Comparison of ENCODE assay signal across 36 mouse cellular contexts in genomic region chr1:92646111-92646510, GRCm38 (mm10). TPM values are rescaled to one million over a fixed set of nuclear protein-coding genes. Genes with fewer than 3 reads are reported as not detected.
"Had no signal": no experiment of that assay in that cellular context is flagged by ENCODE, and none has a peak within 500 bp of the region (broad histone marks: within the 10 kb centered on the region; RNA-seq: fewer than 3 reads in every experiment).

No protein-coding gene starts in this region.

- H3K4me2 ChIP-seq: heart, embryonic 12.5 days; hindbrain, embryonic 12.5 days; hindbrain, embryonic 14.5 days; intestine, embryonic 15.5 days; limb, embryonic 12.5 days had no signal

- ATAC-seq: hindbrain, embryonic 16.5 days; inflammation-experienced regulatory T-cells, adult 6 months; intestine, embryonic 15.5 days; intestine, postnatal 0 days had no signal

- H3K36me3 ChIP-seq: heart, embryonic 12.5 days; hindbrain, embryonic 10.5 days; hindbrain, embryonic 12.5 days; intestine, embryonic 15.5 days; limb, embryonic 10.5 days; limb, embryonic 12.5 days had no signal

- H3K27me3 ChIP-seq: intestine, embryonic 15.5 days had no signal

- H3K4me3 ChIP-seq: gastrocnemius, adult 2 months; heart, embryonic 12.5 days; hindbrain, embryonic 10.5 days; hindbrain, embryonic 12.5 days; intestine, embryonic 15.5 days; layer of hippocampus, adult 2 months; left cerebral cortex, adult 2 months; limb, embryonic 10.5 days; limb, embryonic 12.5 days had no signal

- H3K9me3 ChIP-seq: heart, embryonic 12.5 days; hindbrain, embryonic 10.5 days; hindbrain, embryonic 12.5 days; intestine, embryonic 15.5 days; limb, embryonic 10.5 days; limb, embryonic 12.5 days had no signal

- H3K27ac ChIP-seq: gastrocnemius, adult 2 months; hindbrain, embryonic 10.5 days; hindbrain, embryonic 12.5 days; hindbrain, embryonic 14.5 days; intestine, embryonic 15.5 days; layer of hippocampus, adult 2 months; left cerebral cortex, adult 2 months; limb, embryonic 10.5 days; limb, embryonic 12.5 days had no signal

- DNase-seq: gastrocnemius, adult 2 months; gastrocnemius, postnatal 10 days; gastrocnemius, postnatal 25 days; heart, postnatal 10 days; heart, postnatal 4 days; kidney, adult 18-20 months; kidney, adult 8-10 months; kidney, postnatal 10 days; kidney, postnatal 4 days; liver had no signal

- H3K9ac ChIP-seq: heart, embryonic 12.5 days; hindbrain, embryonic 12.5 days; hindbrain, embryonic 14.5 days; intestine, embryonic 15.5 days; limb, embryonic 12.5 days had no signal

RNA-seq across cellular contexts. Expression of gene Otos, which starts 2.5 kb away (rescaled TPM):
- total RNA-seq: gastrocnemius, adult 2 months; gastrocnemius, postnatal 25 days; heart, adult 8-10 months; heart, postnatal 10 days; heart, postnatal 25 days; heart, postnatal 4 days; left cerebral cortex, adult 2 months; left cerebral cortex, postnatal 14 days; left cerebral cortex, postnatal 36 days had no signal
- polyA plus RNA-seq: heart, embryonic 12.5 days; heart, embryonic 14.5 days; hindbrain, embryonic 12.5 days; hindbrain, embryonic 14.5 days; intestine, postnatal 0 days; limb, embryonic 10.5 days; limb, embryonic 12.5 days had no signal

RNA-seq across cellular contexts. Expression of gene Olfr12, which starts 28.5 kb away (rescaled TPM):
- total RNA-seq: gastrocnemius, adult 2 months; gastrocnemius, postnatal 10 days; gastrocnemius, postnatal 25 days; gastrocnemius, postnatal 4 days; granulocyte monocyte progenitor cell, adult 5-6 weeks; heart, adult 8-10 months; heart, postnatal 10 days; heart, postnatal 25 days; heart, postnatal 4 days; layer of hippocampus, postnatal 10 days; left cerebral cortex, adult 2 months; left cerebral cortex, postnatal 14 days; left cerebral cortex, postnatal 36 days had no signal
- polyA plus RNA-seq: heart, embryonic 12.5 days; heart, embryonic 14.5 days; heart, embryonic 16.5 days; hindbrain, embryonic 12.5 days; hindbrain, embryonic 14.5 days; hindbrain, embryonic 16.5 days; inflammation-experienced regulatory T-cells, adult 6 months; intestine, embryonic 15.5 days; intestine, postnatal 0 days; kidney, embryonic 14.5 days; kidney, embryonic 16.5 days; limb, embryonic 10.5 days; limb, embryonic 12.5 days; limb, embryonic 14.5 days had no signal

RNA-seq across cellular contexts. Expression of gene Olfr1410, which starts 40.5 kb away (rescaled TPM):
- total RNA-seq: gastrocnemius, adult 2 months; gastrocnemius, postnatal 10 days; gastrocnemius, postnatal 25 days; gastrocnemius, postnatal 4 days; granulocyte monocyte progenitor cell, adult 5-6 weeks; heart, adult 8-10 months; heart, postnatal 10 days; heart, postnatal 25 days; heart, postnatal 4 days; layer of hippocampus, adult 2 months; layer of hippocampus, postnatal 10 days; layer of hippocampus, postnatal 25 days; left cerebral cortex, adult 2 months; left cerebral cortex, postnatal 14 days; left cerebral cortex, postnatal 36 days had no signal
- polyA plus RNA-seq: frontal cortex, adult 2 months; heart, embryonic 12.5 days; heart, embryonic 14.5 days; heart, embryonic 16.5 days; hindbrain, embryonic 10.5 days; hindbrain, embryonic 12.5 days; hindbrain, embryonic 14.5 days; hindbrain, embryonic 16.5 days; inflammation-experienced regulatory T-cells, adult 6 months; intestine, embryonic 15.5 days; intestine, postnatal 0 days; kidney, embryonic 14.5 days; kidney, embryonic 16.5 days; limb, embryonic 10.5 days; limb, embryonic 12.5 days; limb, embryonic 14.5 days had no signal

RNA-seq across cellular contexts. Expression of gene Olfr1411, which starts 51.9 kb away (rescaled TPM):
- total RNA-seq: gastrocnemius, adult 2 months; gastrocnemius, postnatal 10 days; gastrocnemius, postnatal 25 days; gastrocnemius, postnatal 4 days; granulocyte monocyte progenitor cell, adult 5-6 weeks; heart, adult 8-10 months; heart, postnatal 10 days; heart, postnatal 25 days; heart, postnatal 4 days; layer of hippocampus, adult 2 months; layer of hippocampus, postnatal 10 days; layer of hippocampus, postnatal 25 days; left cerebral cortex, adult 2 months; left cerebral cortex, postnatal 14 days; left cerebral cortex, postnatal 36 days had no signal
- polyA plus RNA-seq: frontal cortex, adult 2 months; heart, embryonic 12.5 days; heart, embryonic 14.5 days; heart, embryonic 16.5 days; hindbrain, embryonic 10.5 days; hindbrain, embryonic 12.5 days; hindbrain, embryonic 14.5 days; hindbrain, embryonic 16.5 days; inflammation-experienced regulatory T-cells, adult 6 months; intestine, embryonic 15.5 days; intestine, postnatal 0 days; kidney, embryonic 14.5 days; kidney, embryonic 16.5 days; limb, embryonic 10.5 days; limb, embryonic 12.5 days; limb, embryonic 14.5 days had no signal
